Mouse (Mus musculus) bone marrow, adult 2 months (tissue): Measurements from ENCODE around the gene Tgfbrap1.

Source experiments
- CTCF ChIP-seq: fragments of 200-500 bp; IDR thresholded peaks from 2 replicates; pipeline ENCODE4 v1.5.1; 2011; ENCODE audit warnings: low read length, control low read depth; ENCODE audit not compliant: control insufficient read depth, insufficient read depth
- POLR2A ChIP-seq: fragments of 200-500 bp; IDR thresholded peaks from 2 replicates; pipeline ENCODE4 v1.6.1; 2011; ENCODE audit warnings: low read depth, mild to moderate bottlenecking, control low read depth, low read length, borderline replicate concordance; ENCODE audit not compliant: control insufficient read depth

- TF ChIP-seq CTCF, result no peak
- no peak for TF ChIP-seq POLR2A
These were observed 46.0 kb upstream of the Tgfbrap1 start for GRCm38 (mm10) chr1:43144338-43144906.
